Mouse (Mus musculus) ES-Bruce4 (cell line): Measurements from ENCODE around the gene Lrp8.

ENCODE experiments used
- CTCF ChIP-seq: IDR thresholded peaks from one replicate; pipeline ENCODE4 v1.8.1; 2011; ENCODE audit warnings: low read depth, low read length
- EP300 ChIP-seq: IDR thresholded peaks from 2 replicates; pipeline ENCODE4 v1.6.1; 2011; ENCODE audit warnings: low read depth, low read length; ENCODE audit not compliant: insufficient read depth

- TF ChIP-seq CTCF, result no peak
- no peak for TF ChIP-seq EP300
Observed at GRCm38 (mm10) chr4:107830189-107830588, 28.1 kb downstream of the Lrp8 start.
